Comparison of ENCODE assay signal across 8 mouse cellular contexts in the genomic region with DNA sequence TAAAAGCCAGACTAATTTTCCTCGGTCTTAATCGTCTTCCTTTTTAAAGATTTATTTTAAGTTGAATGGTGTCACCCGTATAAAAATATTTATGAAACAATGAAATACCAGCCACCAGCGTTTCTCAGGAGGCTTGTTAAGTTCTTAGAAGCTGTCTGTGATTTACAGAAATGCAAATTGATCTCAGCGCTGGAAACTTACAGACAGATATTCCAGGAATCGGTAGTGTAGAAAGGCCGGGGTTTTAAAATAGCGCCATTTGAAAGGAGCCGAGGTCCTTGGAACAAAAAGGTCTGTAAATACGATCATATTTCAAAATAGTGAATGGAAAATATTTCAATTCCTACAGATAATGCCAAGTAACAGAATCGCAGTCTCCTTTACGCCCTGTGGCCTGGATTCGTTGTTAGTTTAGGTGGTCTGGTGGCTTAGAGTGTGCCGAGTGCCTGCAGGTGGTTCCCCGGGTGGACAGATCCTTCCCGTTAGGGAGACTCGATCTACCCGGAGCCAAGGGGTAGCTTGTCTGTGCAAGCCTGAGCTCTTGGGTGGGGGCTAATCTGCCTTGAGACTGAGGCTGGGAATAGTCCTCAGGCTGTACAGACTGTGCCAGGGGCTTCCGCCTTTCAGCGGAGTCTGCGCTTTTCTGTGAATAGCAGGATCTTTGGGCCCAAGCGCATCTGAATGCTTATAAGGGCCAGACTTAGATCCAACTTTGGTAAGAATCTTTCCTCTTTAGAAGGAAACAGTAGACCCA. TPM values are rescaled to one million over a fixed set of nuclear protein-coding genes. Genes with fewer than 3 reads are reported as not detected.
DNase-seq lines count a peak whose midpoint lies in the region; ATAC-seq and TF ChIP-seq lines count a peak whose summit lies in the region.

No protein-coding gene starts in this region.

- DNase-seq in heart, adult 18-20 months = peak; percentile 50 to 72
- no peak for DNase-seq in heart, adult 8-10 months (ENCODE audit: low spot score)
- peak; percentile 46 to 53 for DNase-seq in cerebellum, postnatal 14 days
- peak; percentile 29 for DNase-seq in gastrocnemius, postnatal 14 days
- peak; percentile 23 for DNase-seq in liver
- DNase-seq in neural tube, embryonic 11.5 days (ENCODE audit: low spot score) = peak; percentile 61

- intact Hi-C loops in gastrocnemius, postnatal 14 days (cut with DNase I; ENCODE audit: low total_unique reads) = loop anchor here (10.0 kb wide), 1 partner anchor 184 kb away; no protein-coding TSS in a partner anchor

- H3K4me1 ChIP-seq in intestine, postnatal 0 days (replicated peaks; ENCODE audit: control insufficient read depth, insufficient read depth, low read length) = 0 out of 2 replicates have a peak, but pooled peaks cover 7% of the 10 kb centered on the region
- H3K4me1 ChIP-seq in neural tube, embryonic 11.5 days (ENCODE audit: control insufficient read depth, insufficient read depth, low read length) = peaks cover 30% of the 10 kb centered on the region

- no peak for TF ChIP-seq CTCF in intestine, postnatal 0 days (IDR thresholded peaks at IDR 0.05; ENCODE audit: low read depth)

- peak overlapping the region; percentile 81 for H3K4me2 ChIP-seq in intestine, postnatal 0 days (replicated peaks; ENCODE audit: low read depth)
- peak overlapping the region; percentile 81 for H3K4me2 ChIP-seq in neural tube, embryonic 11.5 days (ENCODE audit: low read depth)

- H3K27me3 ChIP-seq in intestine, postnatal 0 days (replicated peaks; ENCODE audit: control insufficient read depth, insufficient read depth, low read length) = no peaks in the 10 kb centered on the region
- no peaks in the 10 kb centered on the region for H3K27me3 ChIP-seq in neural tube, embryonic 11.5 days (ENCODE audit: control insufficient read depth, insufficient read depth, low read length)

- H3K36me3 ChIP-seq in intestine, postnatal 0 days (ENCODE audit: control insufficient read depth, insufficient read depth) = no peaks in the 10 kb centered on the region
- no peaks in the 10 kb centered on the region for H3K36me3 ChIP-seq in neural tube, embryonic 11.5 days (ENCODE audit: control insufficient read depth, insufficient read depth, low read length)

- no peaks in the 10 kb centered on the region for H3K9me3 ChIP-seq in intestine, postnatal 0 days (ENCODE audit: control insufficient read depth)
- no peaks in the 10 kb centered on the region for H3K9me3 ChIP-seq in neural tube, embryonic 11.5 days (ENCODE audit: control insufficient read depth, low read length)

- no peak overlapping the region for H3K27ac ChIP-seq in intestine, postnatal 0 days (ENCODE audit: low read depth, low read length)
- H3K27ac ChIP-seq in neural tube, embryonic 11.5 days (ENCODE audit: low read depth, low read length) = no peak overlapping the region

- peak overlapping the region; percentile 86 for H3K4me3 ChIP-seq in intestine, postnatal 0 days (ENCODE audit: low read depth, low read length)
- H3K4me3 ChIP-seq in neural tube, embryonic 11.5 days (ENCODE audit: low read depth, low read length) = peak overlapping the region; percentile 95

- ATAC-seq in intestine, postnatal 0 days = no peak
- no peak for ATAC-seq in neural tube, embryonic 11.5 days (ENCODE audit: insufficient read depth, low FRiP score, low TSS enrichment)
- no peak for ATAC-seq in erythroid progenitor cell, adult 5-6 weeks (replicated peaks; ENCODE audit: low FRiP score, poor library complexity, severe bottlenecking)

- 2% methylated on average over 22 of the region's 22 CpGs for WGBS in intestine, postnatal 0 days
- under 1% methylated on average over 22 of the region's 22 CpGs for WGBS in neural tube, embryonic 11.5 days

- H3K9ac ChIP-seq in intestine, postnatal 0 days (ENCODE audit: low read depth, low read length) = peak overlapping the region; percentile 40
- H3K9ac ChIP-seq in neural tube, embryonic 11.5 days (ENCODE audit: low read length) = peak overlapping the region; percentile 75

RNA-seq across cellular contexts. Expression of a gene that starts 1.6 kb away (rescaled TPM):
- 100 to 1,000 TPM; 152 to 155 TPM for total RNA-seq in heart, adult 18-20 months (2021)
- total RNA-seq in heart, adult 8-10 months (2022) = 100 to 1,000 TPM; 166 to 191 (median 175) TPM
- 100 to 1,000 TPM; 106 to 120 TPM for total RNA-seq in gastrocnemius, postnatal 14 days (2021)
- 7.4 and 10.8 TPM in 2 replicates for polyA plus RNA-seq in intestine, postnatal 0 days (2015; fragmentation: Nextera tagmentation; extraction: Ambion mirVana)
- 11.9 and 13.2 TPM in 2 replicates for polyA plus RNA-seq in neural tube, embryonic 11.5 days (2014; fragmentation: Nextera tagmentation; extraction: Ambion mirVana)
- total RNA-seq in erythroid progenitor cell, adult 5-6 weeks (2015; ENCODE audit: low replicate concordance) = not detected in 2 replicates
- total RNA-seq in erythroid progenitor cell, adult 5-6 weeks (2017; ENCODE audit: low replicate concordance) = not detected in 2 replicates

Comparison
In these comparisons a context has a peak if more than half of its experiments do, and no peak if none do; other contexts are left out.
1. RNA of a gene that starts 1.6 kb away (total RNA-seq): 166 to 191 TPM in heart, adult 8-10 months, 152 to 155 TPM in heart, adult 18-20 months and 106 to 120 TPM in gastrocnemius, postnatal 14 days; not detected in erythroid progenitor cell, adult 5-6 weeks; every median in the first group is over 100 times any median in the second.